Mouse (Mus musculus): ENCODE measurements around the gene Pcyt1a.
"Not testable (repeated sequence)": the region's sequence is repeated elsewhere in the genome, so short reads cannot be mapped to it uniquely, and the experiment has no call there.

The Pcyt1a gene

DNA sequence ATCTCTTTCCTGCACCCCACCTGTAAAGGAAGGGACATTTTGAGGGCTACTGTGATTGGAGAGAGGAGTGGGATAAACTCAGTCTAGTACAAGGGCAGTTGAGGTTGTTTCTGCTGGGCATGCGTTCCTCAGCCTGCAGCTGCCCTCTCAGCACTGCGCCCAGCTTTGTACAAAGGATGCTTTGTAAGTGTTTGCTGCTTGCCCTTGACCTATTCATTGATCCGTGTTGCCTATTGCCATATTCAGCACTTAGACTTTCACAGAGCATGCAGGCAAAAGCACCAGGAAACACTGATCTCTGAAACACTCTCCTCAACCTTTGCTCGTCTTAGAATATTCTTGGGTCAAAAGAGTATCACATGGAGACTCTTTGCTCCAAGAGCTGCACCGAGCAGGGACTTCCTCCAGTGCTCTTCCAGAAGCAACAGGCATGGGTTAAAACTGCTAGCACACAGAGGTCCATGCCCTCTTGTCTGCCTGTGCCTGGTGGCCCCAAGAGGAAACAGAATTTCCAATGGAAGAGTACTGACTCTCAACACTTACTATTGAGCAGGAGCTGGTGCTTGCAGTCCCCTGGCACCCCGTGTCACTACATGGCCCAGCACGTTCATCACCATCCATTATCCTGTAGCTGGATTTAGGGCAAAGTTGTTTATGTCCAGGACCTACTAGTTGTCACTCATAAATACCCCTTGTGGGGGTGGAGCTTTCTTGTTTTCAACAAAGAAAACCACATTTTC, 41.7 kb downstream of the Pcyt1a start:
- DNase-seq (ENCODE audit: low spot score in 2 of 2): no peak

DNA sequence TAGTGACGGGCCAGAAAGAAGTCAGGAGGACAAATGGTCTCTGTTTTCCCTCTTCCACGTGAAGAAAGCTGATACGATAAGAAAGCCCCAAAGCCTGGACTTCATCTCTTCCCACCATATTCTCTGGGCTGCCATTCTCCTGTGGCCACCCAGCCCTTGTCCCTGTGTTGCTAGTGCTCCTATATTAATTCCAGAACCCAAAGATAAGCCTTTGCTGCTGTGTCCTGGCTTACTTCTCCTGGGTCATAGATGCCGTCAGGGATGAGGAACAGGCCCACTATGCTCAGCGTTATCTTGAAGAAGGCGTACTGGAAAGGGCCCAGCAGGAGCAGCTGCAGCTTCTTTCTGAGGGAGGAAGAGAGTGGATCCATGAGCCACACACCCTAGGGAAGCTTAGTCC, 46.6 kb downstream of the Pcyt1a start:
- DNase-seq (ENCODE audit: low spot score in 2 of 2): no peak

DNA sequence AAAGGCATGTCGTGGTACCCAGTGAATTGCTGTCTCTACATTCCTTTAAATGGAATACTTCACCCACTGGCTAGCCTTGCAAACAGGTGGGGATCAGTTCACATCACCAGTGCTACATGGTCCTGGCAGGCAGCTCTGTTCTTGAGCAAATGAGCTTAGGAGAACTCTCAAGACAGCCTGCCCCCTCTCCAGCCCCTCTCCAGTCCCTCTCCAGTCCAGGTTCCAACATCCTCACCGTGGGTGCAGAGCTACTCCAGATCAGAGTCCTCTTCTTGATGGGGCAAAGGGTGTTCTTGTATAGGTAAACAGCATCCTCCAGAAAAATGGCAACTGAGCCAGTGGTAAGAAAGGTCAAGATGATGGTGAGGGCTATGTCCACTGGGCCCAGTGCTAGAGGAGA, 48.7 kb downstream of the Pcyt1a start:
- no peak for DNase-seq (ENCODE audit: low spot score in 2 of 2)

DNA sequence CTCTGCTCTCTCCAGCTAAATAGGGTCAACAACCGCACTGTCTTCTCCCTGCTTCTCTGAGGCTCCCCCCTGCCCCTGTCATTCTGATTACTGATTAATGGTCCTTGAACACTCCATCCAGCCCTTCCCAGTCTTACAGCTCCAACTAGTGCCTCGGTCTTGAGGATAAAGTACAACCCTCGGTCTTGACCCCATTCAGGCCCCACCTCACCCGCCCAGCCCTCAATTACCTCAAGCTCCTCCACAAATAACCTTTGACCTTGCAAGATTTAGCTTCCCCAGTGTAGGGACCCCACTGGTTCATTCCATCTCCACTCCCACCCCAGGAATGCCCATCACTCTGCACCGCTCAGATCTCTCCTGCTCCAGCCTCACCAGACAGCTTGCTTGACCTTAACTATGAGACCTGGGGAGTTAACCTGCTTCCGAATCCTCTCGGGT, 53.7 kb downstream of the Pcyt1a start:
- no peak for DNase-seq (ENCODE audit: low spot score in 2 of 2)

DNA sequence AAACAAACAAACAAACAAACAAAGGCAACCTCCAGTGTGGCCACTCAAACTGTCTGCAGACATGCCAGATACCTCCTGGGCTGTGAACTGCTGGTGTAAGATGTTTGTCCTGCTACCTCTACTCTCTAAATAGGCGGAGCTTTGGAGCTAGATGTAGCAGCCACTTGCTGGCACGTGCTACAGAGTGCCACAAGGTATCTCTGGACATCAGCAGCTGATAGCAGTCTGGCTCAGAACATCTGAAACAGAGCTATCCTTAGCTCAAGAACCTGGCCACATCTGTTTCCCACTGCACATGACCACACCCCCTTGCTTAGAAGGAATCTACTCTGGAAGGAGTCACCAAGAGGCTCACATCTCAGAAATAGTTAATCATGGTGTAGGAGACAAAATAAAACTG, 54.5 kb downstream of the Pcyt1a start:
- DNase-seq (ENCODE audit: low spot score in 2 of 2): no peak

DNA sequence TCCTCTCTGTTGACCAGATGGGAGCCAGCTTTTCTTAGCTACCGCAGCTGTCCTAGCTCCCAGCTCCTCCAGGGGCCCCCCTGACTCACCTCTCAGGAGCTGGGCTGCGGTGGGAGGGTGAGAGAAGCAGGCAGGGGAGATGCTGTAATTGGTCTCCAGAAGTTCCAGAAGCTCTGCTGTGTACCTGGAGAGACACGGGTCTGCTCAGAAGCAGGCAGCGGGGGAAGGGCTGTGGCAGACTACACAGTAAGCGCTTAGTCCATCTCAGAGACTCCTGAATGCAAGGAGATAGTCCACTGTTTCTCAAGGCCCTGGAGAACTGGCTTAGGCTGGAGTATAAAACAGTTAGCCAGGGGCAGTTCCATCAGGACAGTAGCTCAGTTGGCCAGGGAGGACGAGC, 55.3 kb downstream of the Pcyt1a start:
- DNase-seq (ENCODE audit: low spot score in 2 of 2): no peak

DNA sequence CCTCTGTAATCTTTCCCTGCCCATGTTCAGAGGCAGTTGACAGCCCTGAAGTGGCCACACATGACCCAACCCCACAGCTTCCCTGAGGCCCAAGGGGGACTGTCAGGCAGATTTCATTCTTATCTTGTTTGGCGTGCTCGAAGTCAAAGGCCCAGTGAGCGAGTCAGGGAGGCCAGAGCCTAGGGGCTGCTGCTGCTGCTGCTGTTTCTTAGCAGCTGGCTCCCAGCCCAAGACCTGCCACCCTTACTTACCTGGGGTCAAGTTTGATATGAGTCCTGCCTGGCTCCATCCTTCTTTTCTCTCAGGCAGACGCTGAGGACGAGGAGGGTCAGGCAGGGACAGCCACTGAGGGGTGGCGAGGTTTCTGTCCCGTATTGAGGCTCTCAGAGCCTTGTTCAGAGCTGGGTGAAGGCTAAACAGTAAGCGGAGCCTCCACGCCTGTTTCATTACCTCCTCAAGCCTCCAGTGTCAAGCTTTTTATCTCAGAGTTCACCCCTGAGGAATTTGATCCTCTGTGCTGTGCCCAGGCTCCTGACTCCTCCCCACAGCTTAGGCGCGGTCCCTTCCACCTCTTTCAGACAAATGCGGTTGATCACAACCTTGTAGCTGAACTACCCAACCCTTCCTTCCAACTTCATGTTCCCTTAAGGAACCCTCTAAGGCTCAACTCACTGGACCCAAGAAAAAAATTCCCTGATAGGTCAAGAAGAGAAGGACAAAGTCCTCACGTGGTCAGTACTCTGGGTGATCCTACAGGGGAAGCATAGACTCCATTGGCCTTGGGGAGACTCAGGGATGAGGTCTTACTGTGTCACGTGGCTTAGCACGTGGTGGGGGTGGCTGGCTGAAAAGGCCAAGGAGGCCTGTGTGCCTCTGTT, 56.8 kb downstream of the Pcyt1a start, which contains the start of gene Slc51a:
TSS of gene Slc51a (minus strand) at position 646 of the 878 bp plus-strand sequence.
- DNase-seq (ENCODE audit: low spot score in 2 of 2): no peak

- no peak for DNase-seq (ENCODE audit: low spot score in 2 of 2)
Measured at GRCm38 (mm10) chr16:32488939-32489338, 58.2 kb downstream of the Pcyt1a start.

DNA sequence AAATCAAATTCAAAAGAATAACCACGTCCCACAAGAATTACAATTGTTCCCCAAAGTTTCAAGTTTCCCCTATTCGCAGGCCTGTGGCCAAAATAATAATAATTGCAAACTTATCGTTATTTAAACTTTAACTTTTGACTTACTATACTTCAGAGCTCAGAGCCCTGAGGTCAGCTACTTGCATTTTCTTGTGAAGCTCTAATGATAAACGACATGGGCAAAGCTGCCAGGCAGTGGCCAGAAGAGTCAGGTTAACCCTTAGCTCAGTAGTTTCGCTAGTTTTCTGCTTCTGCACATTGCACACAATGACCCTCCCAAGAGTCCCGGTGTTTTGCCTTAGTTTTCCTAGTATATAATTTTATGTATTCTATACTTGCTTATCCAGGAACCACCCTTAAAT, 63.6 kb downstream of the Pcyt1a start:
- DNase-seq (ENCODE audit: low spot score in 2 of 2): not testable (repeated sequence)

GRCm38 (mm10) chr16:32495965-32496364, 65.2 kb downstream of the Pcyt1a start, which contains the start of gene Zdhhc19:
Gene Zdhhc19, plus strand, starts transcription at chr16:32496265.
- no peak for DNase-seq (ENCODE audit: low spot score in 2 of 2)

DNA sequence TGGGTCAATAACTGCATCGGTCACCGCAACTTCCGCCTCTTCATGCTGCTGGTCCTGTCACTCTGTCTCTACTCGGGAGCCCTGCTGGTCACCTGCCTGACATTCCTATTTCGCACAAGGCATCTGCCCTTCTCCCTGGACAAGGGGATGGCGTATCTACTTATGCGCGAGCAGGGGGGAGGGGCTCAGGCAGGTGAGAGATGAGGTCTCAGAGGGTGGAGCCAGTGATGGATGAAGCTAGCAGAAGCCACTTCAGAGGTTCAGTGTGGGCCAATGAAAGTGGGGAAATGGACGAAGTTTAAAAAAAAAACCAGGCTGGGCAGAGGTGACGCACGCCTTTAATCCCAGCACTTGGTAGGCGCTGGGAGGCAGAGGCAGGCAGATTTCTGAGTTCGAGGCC, 68.3 kb downstream of the Pcyt1a start:
- no peak for DNase-seq (ENCODE audit: low spot score in 2 of 2)

DNA sequence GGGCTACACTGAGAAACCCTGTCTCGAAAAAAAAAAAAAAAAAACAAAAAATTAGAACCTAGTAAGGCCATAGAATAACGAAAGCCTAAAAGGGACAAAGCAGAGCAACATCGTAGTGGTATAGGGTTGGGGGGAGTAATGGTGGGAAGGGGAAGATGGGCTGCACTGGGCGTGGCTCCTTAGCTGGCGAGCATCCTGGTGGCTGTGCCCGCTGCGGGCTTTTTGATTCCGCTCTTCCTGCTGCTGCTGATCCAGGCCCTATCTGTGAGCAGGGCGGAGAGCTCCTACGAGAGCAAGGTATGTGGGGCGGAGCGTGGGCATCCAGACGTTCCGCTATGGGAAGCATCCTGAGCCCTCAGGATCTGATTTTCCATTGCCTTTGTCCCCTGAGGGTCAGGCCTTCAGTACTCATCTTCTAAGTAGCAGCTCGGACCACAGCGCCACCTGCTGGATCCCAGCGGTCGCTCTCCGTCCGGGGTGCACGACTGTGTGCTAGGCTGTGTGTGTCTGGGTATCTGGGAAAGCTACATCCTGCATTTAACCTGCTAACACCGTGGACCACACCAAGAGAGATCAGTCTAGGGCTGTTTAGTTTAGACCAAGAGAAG, 68.8 kb downstream of the Pcyt1a start:
- peak; percentile 58 to 85 for DNase-seq (ENCODE audit: low spot score in 2 of 2)

- no peak for DNase-seq (ENCODE audit: low spot score in 2 of 2)
Measured at GRCm38 (mm10) chr16:32501459-32501858, 70.7 kb downstream of the Pcyt1a start.

DNA sequence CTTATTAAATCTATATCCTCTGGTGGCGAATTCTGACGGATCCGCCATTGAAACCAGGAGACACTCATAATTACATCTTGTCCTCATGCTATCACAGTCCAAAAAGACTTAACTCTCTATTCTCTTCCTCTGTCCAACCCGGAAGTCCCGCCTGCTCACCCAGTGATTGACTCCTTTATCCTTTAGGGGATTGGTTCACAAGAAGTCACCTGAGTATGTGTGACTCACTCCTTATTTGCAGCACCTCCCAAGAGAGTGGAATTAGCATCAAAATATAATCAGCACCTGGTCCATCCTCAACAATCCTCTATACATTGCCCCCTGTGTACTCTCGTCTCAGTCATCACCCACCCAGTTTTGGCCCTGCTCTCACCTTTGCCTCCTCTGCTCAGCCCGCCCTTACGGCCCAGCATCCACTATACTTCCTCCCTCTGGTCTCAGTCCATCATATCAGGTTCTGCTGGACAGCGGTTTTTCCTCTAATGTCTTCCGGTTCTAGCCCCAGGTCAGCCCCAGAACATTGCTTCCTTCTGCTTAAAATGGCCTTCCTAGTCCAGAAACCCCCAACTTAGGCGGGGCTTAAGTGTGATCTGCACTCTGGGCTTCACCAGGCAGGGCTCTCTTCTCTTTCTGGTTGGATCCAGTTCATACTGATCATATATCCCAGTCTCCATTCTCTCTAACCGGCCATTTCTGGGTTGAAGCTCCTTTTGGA, 72.1 kb downstream of the Pcyt1a start:
- no peak for DNase-seq (ENCODE audit: low spot score in 2 of 2)

GRCm38 (mm10) chr16:32503633-32504032, 72.9 kb downstream of the Pcyt1a start:
- no peak for DNase-seq (ENCODE audit: low spot score in 2 of 2)

DNA sequence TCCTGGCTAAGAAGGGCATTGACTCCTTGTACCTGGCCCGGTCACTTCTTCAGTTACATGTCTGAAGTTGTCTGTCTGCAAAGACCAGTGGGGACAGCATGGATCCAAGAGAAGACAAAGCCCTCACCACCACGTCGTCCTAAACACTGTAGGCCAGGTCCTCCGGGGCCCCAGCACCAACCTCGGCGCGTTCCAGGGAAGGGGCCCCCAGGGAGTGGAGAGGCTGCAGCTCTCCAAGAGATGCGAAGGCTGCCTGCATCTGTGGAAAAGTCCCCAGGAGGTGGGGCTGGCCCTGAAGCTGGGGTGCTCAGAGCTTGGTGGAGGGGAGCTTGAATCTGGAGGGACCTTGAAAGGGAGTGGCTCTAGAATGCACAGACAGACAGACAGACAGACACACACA, 75.6 kb downstream of the Pcyt1a start:
- DNase-seq (ENCODE audit: low spot score in 2 of 2): no peak

DNA sequence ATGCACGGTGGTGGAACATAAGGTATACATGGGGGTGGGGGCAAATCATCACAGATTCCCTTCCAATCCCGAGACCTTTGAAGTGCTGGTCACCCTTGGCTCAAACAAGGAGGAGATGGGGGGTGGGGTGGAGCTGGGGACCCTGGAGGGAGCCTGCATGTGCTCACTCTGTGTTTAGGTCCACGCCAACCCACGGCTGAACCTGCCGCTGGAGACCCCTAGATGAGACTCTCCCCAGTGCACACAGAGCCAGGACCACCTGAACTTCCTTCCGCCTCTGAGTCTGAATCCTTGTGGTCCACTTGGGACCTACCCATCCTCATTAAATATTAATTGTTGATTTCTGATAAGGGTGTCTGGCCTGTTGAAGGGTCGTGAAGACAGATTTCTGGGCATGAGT, 76.1 kb downstream of the Pcyt1a start:
- DNase-seq (ENCODE audit: low spot score in 2 of 2): no peak

DNA sequence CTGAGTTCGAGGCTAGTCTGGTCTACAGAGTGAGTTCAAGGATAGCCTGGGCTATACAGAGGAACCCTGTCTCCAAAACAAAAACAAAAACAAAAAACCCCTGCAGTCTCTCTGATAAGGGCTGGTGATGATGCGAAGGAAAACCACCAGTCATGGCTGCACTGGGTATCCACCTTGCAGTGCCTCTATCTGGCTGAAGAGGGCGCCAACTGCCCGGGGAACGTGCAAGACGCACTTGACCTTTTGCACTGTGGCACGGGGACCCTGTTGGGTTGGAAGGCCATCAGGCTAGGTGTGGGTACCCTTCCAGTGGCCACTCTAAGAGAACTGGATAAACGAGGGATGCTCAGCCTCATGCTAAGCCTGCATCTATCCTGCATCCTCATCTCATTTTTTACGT, 76.7 kb downstream of the Pcyt1a start:
- DNase-seq (ENCODE audit: low spot score in 2 of 2): peak in 1 of 2 experiments; percentile 44

DNA sequence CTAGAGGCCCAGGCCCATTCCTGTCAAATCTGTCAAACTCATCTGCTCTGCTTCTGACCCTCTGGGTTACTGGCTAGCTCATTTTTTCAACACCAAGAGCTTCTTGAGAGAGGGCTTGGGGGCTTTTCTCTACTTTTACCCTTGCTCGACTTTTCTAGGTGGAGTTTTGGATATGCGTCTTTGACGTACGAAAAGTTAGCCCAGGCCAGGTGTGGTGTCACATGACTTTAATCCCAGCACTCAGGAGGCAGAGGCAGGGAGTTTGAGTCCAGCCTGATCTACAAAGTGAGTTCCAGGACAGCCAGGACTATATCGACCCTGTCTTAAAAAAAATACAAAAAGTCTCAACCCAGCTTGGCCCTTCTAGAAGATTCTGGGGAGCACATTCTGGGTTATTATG, 77.3 kb downstream of the Pcyt1a start:
- DNase-seq (ENCODE audit: low spot score in 2 of 2): no peak

DNA sequence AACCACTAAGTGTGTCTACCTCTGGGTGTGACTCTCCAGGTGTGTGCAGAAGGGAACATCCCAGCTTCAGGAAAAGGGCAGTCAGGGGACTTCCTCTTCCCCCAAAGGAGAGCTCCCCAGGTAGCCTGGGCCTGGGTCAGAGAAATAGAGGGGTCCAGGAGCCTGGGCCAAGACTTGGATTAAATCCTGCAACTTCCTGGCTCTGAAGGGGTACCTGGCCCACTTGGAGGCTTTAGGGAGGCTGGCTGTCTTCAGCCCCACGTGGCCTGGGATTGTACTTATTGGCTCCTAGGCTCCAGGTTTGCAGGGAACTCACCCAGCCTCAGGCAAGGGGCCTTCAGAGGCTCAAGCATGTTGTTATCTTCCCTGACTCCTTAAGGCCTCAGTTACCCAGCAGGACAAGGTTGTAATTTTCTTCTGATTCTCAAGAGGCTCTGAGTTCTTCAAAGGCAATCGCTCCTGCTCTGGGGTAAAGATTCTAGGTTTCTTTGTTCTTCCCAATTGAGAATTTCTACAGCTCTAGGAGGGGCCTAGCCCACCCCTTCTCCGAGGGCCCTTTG, 77.9 kb downstream of the Pcyt1a start:
- DNase-seq (ENCODE audit: low spot score in 2 of 2): no peak

Measured in urinary bladder, adult 18-20 months (tissue).